Comparison of ENCODE assay signal across 9 mouse cellular contexts in the genomic region with DNA sequence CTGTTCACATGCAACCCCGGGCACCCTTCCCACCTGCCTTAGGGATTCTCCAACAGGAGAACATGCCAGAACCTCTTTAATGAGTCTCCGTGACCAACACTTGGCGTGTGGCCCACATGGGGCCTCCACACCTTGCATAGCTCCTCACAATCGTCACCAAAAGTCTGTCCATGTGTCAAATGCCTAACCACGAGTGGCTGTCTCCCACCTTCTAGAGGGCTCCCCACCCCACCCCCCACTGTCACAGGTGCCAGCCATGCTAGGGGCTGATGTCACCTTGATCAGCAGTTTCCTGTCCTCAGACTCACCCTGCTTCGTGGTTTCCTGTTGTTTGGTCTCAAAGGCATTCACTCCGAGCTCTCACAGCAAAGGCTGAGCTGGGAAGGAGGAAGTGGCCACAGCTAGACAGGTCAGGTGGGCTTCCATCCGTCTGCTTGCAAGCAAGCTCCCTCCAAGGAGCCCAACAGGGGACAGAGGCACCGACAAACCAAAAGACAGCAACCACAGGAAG. TPM values are rescaled to one million over a fixed set of nuclear protein-coding genes. Genes with fewer than 3 reads are reported as not detected.
DNase-seq lines count a peak whose midpoint lies in the region; ATAC-seq and TF ChIP-seq lines count a peak whose summit lies in the region.
"Had no signal": no experiment of that assay in that cellular context is flagged by ENCODE, and none has a peak within 500 bp of the region (broad histone marks: within the 10 kb centered on the region; RNA-seq: fewer than 3 reads in every experiment).

No protein-coding gene starts in this region.

- H3K4me3 ChIP-seq in hindbrain, embryonic 13.5 days = no peak overlapping the region
- no peak overlapping the region for H3K4me3 ChIP-seq in hindbrain, embryonic 12.5 days
- no peak overlapping the region for H3K4me3 ChIP-seq in embryonic facial prominence, embryonic 14.5 days (ENCODE audit: low read depth, low read length)
- no peak overlapping the region for H3K4me3 ChIP-seq in kidney, adult 2 months (ENCODE audit: insufficient read depth, low read depth, low read length)
- no peak overlapping the region for H3K4me3 ChIP-seq in midbrain, embryonic 11.5 days (ENCODE audit: low read depth, low read length)
- H3K4me3 ChIP-seq: neural tube, embryonic 12.5 days had no signal

- DNase-seq in embryonic facial prominence, embryonic 14.5 days (ENCODE audit: low spot score) = peak; percentile 59
- DNase-seq in kidney, adult 2 months = peak; percentile 86
- DNase-seq in lung, postnatal 14 days = peak; percentile 46
- DNase-seq in thymus, postnatal 10 days (ENCODE audit: low spot score in 2 of 2) = peak; percentile 86 to 90
- DNase-seq in testis, postnatal 10 days (ENCODE audit: low spot score) = no peak
- no peak for DNase-seq in midbrain, embryonic 11.5 days (ENCODE audit: low spot score, missing footprints)

- H3K27ac ChIP-seq in hindbrain, embryonic 13.5 days = 0 out of 2 replicates have a peak overlapping the region, but pooled peaks have one; percentile 35
- no peak overlapping the region for H3K27ac ChIP-seq in hindbrain, embryonic 12.5 days
- no peak overlapping the region for H3K27ac ChIP-seq in embryonic facial prominence, embryonic 14.5 days (replicated peaks; ENCODE audit: low read depth, low read length)
- peak overlapping the region; percentile 41 for H3K27ac ChIP-seq in kidney, adult 2 months (ENCODE audit: insufficient read depth, low read depth, low read length)
- no peak overlapping the region for H3K27ac ChIP-seq in midbrain, embryonic 11.5 days (ENCODE audit: low read depth, low read length)
- H3K27ac ChIP-seq: neural tube, embryonic 12.5 days had no signal

- ATAC-seq in hindbrain, embryonic 13.5 days (ENCODE audit: low FRiP score) = no peak
- no peak for ATAC-seq in hindbrain, embryonic 12.5 days (ENCODE audit: low FRiP score)
- ATAC-seq in embryonic facial prominence, embryonic 14.5 days (ENCODE audit: low read depth) = peak; percentile 20
- ATAC-seq in midbrain, embryonic 11.5 days (ENCODE audit: low FRiP score) = no peak

- H3K9ac ChIP-seq in hindbrain, embryonic 13.5 days = no peak overlapping the region
- H3K9ac ChIP-seq in hindbrain, embryonic 12.5 days = no peak overlapping the region
- H3K9ac ChIP-seq in embryonic facial prominence, embryonic 14.5 days (ENCODE audit: low read depth, low read length) = no peak overlapping the region
- no peak overlapping the region for H3K9ac ChIP-seq in midbrain, embryonic 11.5 days (ENCODE audit: low read length)
- H3K9ac ChIP-seq: neural tube, embryonic 12.5 days had no signal

- H3K4me2 ChIP-seq in hindbrain, embryonic 13.5 days = no peak overlapping the region
- H3K4me2 ChIP-seq in hindbrain, embryonic 12.5 days (replicated peaks) = no peak overlapping the region
- no peak overlapping the region for H3K4me2 ChIP-seq in embryonic facial prominence, embryonic 14.5 days (ENCODE audit: low read depth, low read length)
- no peak overlapping the region for H3K4me2 ChIP-seq in midbrain, embryonic 11.5 days
- H3K4me2 ChIP-seq: neural tube, embryonic 12.5 days had no signal

- TF ChIP-seq POLR2A in kidney, adult 2 months (IDR thresholded peaks at IDR 0.05; ENCODE audit: low read depth, low read length) = no peak

- H3K9me3 ChIP-seq in hindbrain, embryonic 13.5 days = no peaks in the 10 kb centered on the region
- H3K9me3 ChIP-seq in hindbrain, embryonic 12.5 days (replicated peaks) = no peaks in the 10 kb centered on the region
- no peaks in the 10 kb centered on the region for H3K9me3 ChIP-seq in embryonic facial prominence, embryonic 14.5 days (ENCODE audit: control insufficient read depth, low read length)
- H3K9me3 ChIP-seq in midbrain, embryonic 11.5 days (ENCODE audit: control insufficient read depth, low read length) = no peaks in the 10 kb centered on the region
- H3K9me3 ChIP-seq: neural tube, embryonic 12.5 days had no signal

- no peaks in the 10 kb centered on the region for H3K27me3 ChIP-seq in hindbrain, embryonic 13.5 days
- no peaks in the 10 kb centered on the region; the same call in 1 of the 2 replicates for H3K27me3 ChIP-seq in hindbrain, embryonic 12.5 days
- no peaks in the 10 kb centered on the region for H3K27me3 ChIP-seq in embryonic facial prominence, embryonic 14.5 days (replicated peaks; ENCODE audit: control insufficient read depth, insufficient read depth, low read length)
- H3K27me3 ChIP-seq in kidney, adult 2 months (replicated peaks; ENCODE audit: control insufficient read depth, insufficient read depth, low read length) = no peaks in the 10 kb centered on the region
- H3K27me3 ChIP-seq in midbrain, embryonic 11.5 days (ENCODE audit: control insufficient read depth, insufficient read depth, low read length) = no peaks in the 10 kb centered on the region

- WGBS in hindbrain, embryonic 13.5 days = 73% methylated on average over 9 of the region's 9 CpGs
- 67% methylated on average over 9 of the region's 9 CpGs for WGBS in hindbrain, embryonic 12.5 days
- 45% methylated on average over 9 of the region's 9 CpGs for WGBS in embryonic facial prominence, embryonic 14.5 days
- 14% methylated on average over 9 of the region's 9 CpGs for WGBS in kidney, adult 2 months
- 83% methylated on average over 9 of the region's 9 CpGs for WGBS in midbrain, embryonic 11.5 days

- peaks cover 24% of the 10 kb centered on the region for H3K4me1 ChIP-seq in hindbrain, embryonic 13.5 days (replicated peaks)
- H3K4me1 ChIP-seq in hindbrain, embryonic 12.5 days = peaks cover 11% of the 10 kb centered on the region; the same call in 1 of the 2 replicates
- H3K4me1 ChIP-seq in embryonic facial prominence, embryonic 14.5 days (ENCODE audit: control insufficient read depth, insufficient read depth, low read length) = peaks cover 16% of the 10 kb centered on the region
- peaks cover 32% of the 10 kb centered on the region for H3K4me1 ChIP-seq in kidney, adult 2 months (ENCODE audit: control insufficient read depth, insufficient read depth, low read length)
- H3K4me1 ChIP-seq in midbrain, embryonic 11.5 days (ENCODE audit: control insufficient read depth, insufficient read depth, low read length) = no peaks in the 10 kb centered on the region
- H3K4me1 ChIP-seq: neural tube, embryonic 12.5 days had no signal

- H3K36me3 ChIP-seq in hindbrain, embryonic 13.5 days = no peaks in the 10 kb centered on the region
- H3K36me3 ChIP-seq in hindbrain, embryonic 12.5 days = no peaks in the 10 kb centered on the region
- no peaks in the 10 kb centered on the region for H3K36me3 ChIP-seq in embryonic facial prominence, embryonic 14.5 days (ENCODE audit: control insufficient read depth, insufficient read depth, low read length)
- no peaks in the 10 kb centered on the region for H3K36me3 ChIP-seq in kidney, adult 2 months (ENCODE audit: control insufficient read depth, insufficient read depth, low read length)
- no peaks in the 10 kb centered on the region for H3K36me3 ChIP-seq in midbrain, embryonic 11.5 days (ENCODE audit: control insufficient read depth, insufficient read depth, low read length)
- H3K36me3 ChIP-seq: neural tube, embryonic 12.5 days had no signal

- no peak for TF ChIP-seq CTCF in kidney, adult 2 months (conservative IDR thresholded peaks at IDR 0.05; ENCODE audit: insufficient read depth, insufficient read length, low read depth, low read length)

RNA-seq across cellular contexts. Expression of gene Osgin1, which starts 10.2 kb away (rescaled TPM):
- polyA plus RNA-seq in hindbrain, embryonic 13.5 days (2015; fragmentation: Nextera tagmentation; extraction: Ambion mirVana) = 0.08 and 0.28 TPM in 2 replicates
- polyA plus RNA-seq in hindbrain, embryonic 12.5 days (2016; fragmentation: Nextera tagmentation; extraction: Ambion mirVana) = 0.12 and 0.14 TPM in 2 replicates
- 1.7 and 2.1 TPM in 2 replicates for polyA plus RNA-seq in embryonic facial prominence, embryonic 14.5 days (2014; fragmentation: Nextera tagmentation; extraction: Ambion mirVana)
- 115 and 194 TPM in 2 replicates for polyA plus RNA-seq in kidney, adult 2 months (2012; rRNA removed)
- polyA plus RNA-seq in midbrain, embryonic 11.5 days (2014; fragmentation: Nextera tagmentation; extraction: Ambion mirVana) = 0.21 and 0.26 TPM in 2 replicates

RNA-seq across cellular contexts. Expression of gene Necab2, which starts 22.8 kb away (rescaled TPM):
- polyA plus RNA-seq in hindbrain, embryonic 13.5 days (2015; fragmentation: Nextera tagmentation; extraction: Ambion mirVana) = 34.5 and 36.4 TPM in 2 replicates
- 18.3 and 23.7 TPM in 2 replicates for polyA plus RNA-seq in hindbrain, embryonic 12.5 days (2016; fragmentation: Nextera tagmentation; extraction: Ambion mirVana)
- 3.2 and 3.7 TPM in 2 replicates for polyA plus RNA-seq in embryonic facial prominence, embryonic 14.5 days (2014; fragmentation: Nextera tagmentation; extraction: Ambion mirVana)
- polyA plus RNA-seq in kidney, adult 2 months (2012; rRNA removed) = 0.07 and 0.11 TPM in 2 replicates
- polyA plus RNA-seq in midbrain, embryonic 11.5 days (2014; fragmentation: Nextera tagmentation; extraction: Ambion mirVana) = 18.9 and 20.3 TPM in 2 replicates

RNA-seq across cellular contexts. Expression of gene Mlycd, which starts 29.0 kb away (rescaled TPM):
- polyA plus RNA-seq in hindbrain, embryonic 13.5 days (2015; fragmentation: Nextera tagmentation; extraction: Ambion mirVana) = 14.1 and 14.8 TPM in 2 replicates
- 15.2 and 16.7 TPM in 2 replicates for polyA plus RNA-seq in hindbrain, embryonic 12.5 days (2016; fragmentation: Nextera tagmentation; extraction: Ambion mirVana)
- 17.4 and 17.7 TPM in 2 replicates for polyA plus RNA-seq in embryonic facial prominence, embryonic 14.5 days (2014; fragmentation: Nextera tagmentation; extraction: Ambion mirVana)
- 48.2 and 55.6 TPM in 2 replicates for polyA plus RNA-seq in kidney, adult 2 months (2012; rRNA removed)
- polyA plus RNA-seq in midbrain, embryonic 11.5 days (2014; fragmentation: Nextera tagmentation; extraction: Ambion mirVana) = 11.3 and 11.6 TPM in 2 replicates

Comparison
In these comparisons a context has a peak if more than half of its experiments do, and no peak if none do; other contexts are left out.
1. H3K27ac ChIP-seq: peak in hindbrain, embryonic 13.5 days (single experiment) and kidney, adult 2 months (single experiment); none in hindbrain, embryonic 12.5 days (single experiment), embryonic facial prominence, embryonic 14.5 days (single experiment) and midbrain, embryonic 11.5 days (single experiment).
2. DNase-seq: peak in embryonic facial prominence, embryonic 14.5 days (single experiment), kidney, adult 2 months (single experiment), lung, postnatal 14 days (single experiment) and thymus, postnatal 10 days (2 of 2); none in testis, postnatal 10 days (single experiment) and midbrain, embryonic 11.5 days (single experiment).
3. RNA of gene Osgin1, which starts 10.2 kb away (polyA plus RNA-seq): 115 to 194 TPM in kidney, adult 2 months; 1.7 to 2.1 TPM in embryonic facial prominence, embryonic 14.5 days, 0.21 to 0.26 TPM in midbrain, embryonic 11.5 days, 0.12 to 0.14 TPM in hindbrain, embryonic 12.5 days and 0.08 to 0.28 TPM in hindbrain, embryonic 13.5 days; every median in the first group is over 10 times any median in the second.